Mouse (Mus musculus): Measurements from ENCODE around the gene Ndufa6.

DNA sequence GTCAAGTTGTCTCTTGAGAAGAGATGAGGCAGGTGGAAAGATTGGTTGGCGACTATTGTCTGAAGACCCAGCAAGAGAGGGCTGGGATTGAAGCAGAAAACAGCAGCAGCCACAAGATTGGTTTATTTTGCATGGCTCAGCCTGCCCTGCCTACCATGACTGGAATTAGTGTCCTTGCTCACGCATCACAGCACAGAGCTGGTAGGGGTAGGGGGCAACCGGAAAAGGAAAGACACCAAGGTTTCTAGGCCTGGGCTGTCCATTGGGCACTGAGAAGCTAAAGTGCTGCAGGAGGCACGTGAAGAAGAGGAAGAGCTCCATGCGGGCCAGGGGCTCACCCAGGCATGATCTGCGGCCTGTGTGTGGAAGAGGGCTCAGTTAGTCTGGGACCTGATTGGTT lies 48.6 kb upstream of the Ndufa6 start:
- TF ChIP-seq GATA2 (IDR thresholded peaks at IDR 0.05; ENCODE audit: borderline replicate concordance, low read depth, low read length) (no peak), CTCF (IDR thresholded peaks at IDR 0.05; ENCODE audit: low read depth, low read length) (no peak), GATA1 (IDR thresholded peaks at IDR 0.05; ENCODE audit: borderline replicate concordance, low read length) (no peak), TAL1 (conservative IDR thresholded peaks at IDR 0.05; ENCODE audit: low read depth, low read length) (no peak)
